Mouse (Mus musculus): ENCODE results near the gene Cmya5.
A peak's percentile ranks its signal among the peaks of the same experiment; 100 is the strongest.
"Not testable (repeated sequence)": the region's sequence is repeated elsewhere in the genome, so short reads cannot be mapped to it uniquely, and the experiment has no call there.

The Cmya5 gene

DNA sequence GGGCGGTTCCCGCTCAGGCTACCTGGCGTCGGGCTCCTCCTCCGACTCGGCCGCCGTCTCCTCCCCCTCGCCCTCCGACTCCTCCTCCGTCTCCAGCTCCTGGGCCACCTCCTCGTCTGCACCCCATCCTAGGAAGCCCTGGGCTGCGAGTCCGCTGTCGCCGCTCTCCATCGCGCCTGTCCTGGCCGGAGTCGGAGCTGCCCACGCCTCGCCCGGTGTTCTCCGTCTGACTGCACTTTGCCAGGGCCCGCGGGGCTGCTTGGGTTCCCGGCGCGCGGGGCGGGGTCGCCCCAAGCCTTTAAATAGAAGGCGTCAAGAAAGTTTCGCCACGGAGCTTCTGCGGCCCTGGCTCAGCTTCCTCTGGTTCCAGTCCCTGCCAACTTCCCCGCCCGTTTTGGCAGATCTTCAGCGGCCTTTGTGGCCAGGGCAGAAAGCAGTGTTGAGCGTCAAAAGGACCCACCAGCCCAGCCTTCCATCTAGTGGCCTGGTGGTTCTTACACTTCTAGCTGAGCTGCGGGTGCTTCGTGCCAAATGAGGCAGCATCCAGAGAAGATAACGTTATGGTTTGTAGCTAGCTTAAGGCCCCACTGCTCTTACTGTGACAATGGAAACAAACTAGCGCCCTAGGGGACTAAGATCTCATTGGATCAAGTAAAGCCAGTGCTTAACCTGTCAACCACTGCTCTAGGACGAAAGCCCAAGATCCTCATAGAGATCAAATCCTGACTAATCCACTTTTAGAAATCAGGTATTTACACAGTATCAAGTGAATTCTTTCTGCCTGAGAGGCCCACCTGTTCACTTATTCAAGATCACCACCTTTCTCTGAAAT is at the start of gene Cmya5:
Cmya5 (minus strand) TSS at position 389 of the 832 bp plus-strand sequence.
- peak; percentile 29 to 36 for DNase-seq

- no peak for DNase-seq
These were observed 48.1 kb upstream of the Cmya5 start for GRCm38 (mm10) chr13:93192646-93193026.

GRCm38 (mm10) chr13:93191831-93192645 is 47.5 kb upstream of the Cmya5 start, which contains the start of gene Tent2:
Tent2 (minus strand) TSS chr13:93192385.
- DNase-seq: peak; percentile 90 to 93

GRCm38 (mm10) chr13:93189416-93189815 is 44.9 kb upstream of the Cmya5 start:
- no peak for DNase-seq

GRCm38 (mm10) chr13:93188738-93189137 is 44.2 kb upstream of the Cmya5 start:
- no peak for DNase-seq

DNA sequence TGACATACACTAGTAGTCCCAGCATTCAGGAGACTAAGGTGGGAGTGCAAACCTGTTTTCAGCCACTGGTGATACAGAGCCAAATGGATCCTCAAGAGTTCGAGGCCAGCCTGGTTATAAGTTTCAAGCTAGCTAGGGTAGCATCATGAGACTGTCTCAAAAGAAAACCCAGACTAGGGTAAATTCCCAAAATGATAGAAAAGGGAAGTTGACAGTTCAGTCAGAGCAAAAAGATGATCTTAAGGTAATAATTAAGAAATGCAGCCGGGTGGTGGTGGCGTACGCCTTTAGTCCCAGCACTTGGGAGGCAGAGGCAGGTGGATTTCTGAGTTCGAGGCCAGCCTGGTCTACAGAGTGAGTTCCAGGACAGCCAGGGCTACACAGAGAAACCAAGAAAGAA is 43.3 kb upstream of the Cmya5 start:
- DNase-seq: not testable (repeated sequence)

- DNase-seq: no peak
These were observed 35.8 kb upstream of the Cmya5 start for GRCm38 (mm10) chr13:93180351-93180750.

- no peak for DNase-seq
These were observed 35.0 kb upstream of the Cmya5 start for GRCm38 (mm10) chr13:93179522-93179921.

- DNase-seq: no peak
These were observed 33.0 kb upstream of the Cmya5 start for GRCm38 (mm10) chr13:93177571-93177970.

DNA sequence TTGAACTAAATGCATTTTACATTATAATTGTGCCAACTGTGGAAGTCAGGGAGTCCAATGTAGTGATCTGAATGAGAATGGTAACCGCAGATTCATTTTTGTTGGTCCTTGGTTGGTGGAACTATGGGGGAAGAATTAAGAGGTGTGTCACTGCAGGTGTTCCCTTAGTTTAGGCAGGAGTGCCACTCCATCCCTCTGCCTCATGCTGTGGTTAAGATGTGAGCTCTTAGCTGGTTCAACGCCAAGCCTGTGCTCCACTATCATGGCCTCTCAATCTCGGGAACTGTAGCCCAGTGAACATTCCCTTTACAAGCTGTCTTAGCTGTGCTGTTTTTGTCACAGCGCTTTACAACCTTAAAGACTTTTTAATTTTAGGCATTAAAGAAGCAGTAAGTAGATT is 18.8 kb upstream of the Cmya5 start:
- no peak for DNase-seq

GRCm38 (mm10) chr13:93162456-93162855 is 17.9 kb upstream of the Cmya5 start:
- no peak for DNase-seq

DNA sequence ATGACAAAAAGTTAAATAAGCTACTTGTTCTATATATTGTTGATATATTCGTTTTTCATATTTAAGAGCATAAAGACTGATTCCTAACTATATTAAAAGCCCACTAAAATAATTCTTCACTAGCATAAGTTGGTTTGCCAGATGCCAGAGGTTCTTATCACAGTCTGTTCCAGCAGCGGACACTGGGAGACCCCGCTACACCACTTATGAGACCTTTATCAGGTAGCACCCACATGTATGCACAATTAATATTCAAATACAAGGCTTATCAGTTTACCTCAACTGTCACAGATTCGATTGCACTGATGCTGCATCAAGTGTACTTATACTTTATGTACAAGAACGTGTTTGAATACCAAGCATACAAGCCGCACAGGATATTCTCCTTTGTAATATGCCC is 13.7 kb upstream of the Cmya5 start:
- no peak for DNase-seq

GRCm38 (mm10) chr13:93153280-93153679 is 8.8 kb upstream of the Cmya5 start:
- no peak for DNase-seq

GRCm38 (mm10) chr13:93143819-93144283 is 673 bp downstream of the Cmya5 start:
- no peak for DNase-seq

DNA sequence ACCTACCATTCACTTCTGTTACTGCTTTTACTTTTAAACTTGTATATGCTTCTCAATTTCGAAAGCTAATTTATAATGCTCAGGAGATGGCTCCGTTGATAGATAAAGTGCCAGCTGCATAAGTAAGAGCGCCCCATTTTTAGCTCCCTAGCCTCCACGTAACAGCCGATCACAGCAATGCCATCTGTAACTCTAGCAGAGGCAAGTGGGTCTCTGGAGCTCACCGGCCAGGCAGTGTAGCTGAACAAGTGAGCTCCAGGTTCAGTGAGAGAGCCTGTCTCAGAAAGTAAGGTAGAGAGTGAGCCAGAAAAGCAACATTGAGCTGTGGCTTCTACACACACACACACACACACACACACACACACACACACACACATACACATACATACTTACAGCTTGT is 3.3 kb downstream of the Cmya5 start:
- DNase-seq: no peak

- no peak for DNase-seq
These were observed 6.5 kb downstream of the Cmya5 start for GRCm38 (mm10) chr13:93138059-93138458.

GRCm38 (mm10) chr13:93137098-93137497 is 7.4 kb downstream of the Cmya5 start:
- no peak for DNase-seq

DNA sequence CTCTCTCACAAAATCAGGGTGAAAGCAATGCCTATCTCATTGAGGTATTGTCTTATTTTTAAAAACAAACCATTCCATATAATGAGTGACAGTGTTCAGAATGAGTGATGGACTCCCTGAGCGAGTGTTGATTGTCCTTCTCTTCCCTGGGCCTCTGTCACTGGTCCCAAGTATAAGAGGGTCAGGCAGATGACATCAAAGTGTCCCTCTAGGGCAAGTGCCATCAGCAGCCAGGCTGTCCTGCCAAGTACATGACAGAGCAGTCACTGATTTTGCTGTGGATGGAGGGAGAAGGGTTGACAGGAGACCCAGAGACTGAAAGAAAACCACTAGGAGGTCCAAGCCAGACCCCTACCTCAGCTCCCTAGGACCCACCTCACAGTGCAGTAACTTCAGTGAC is 8.3 kb downstream of the Cmya5 start:
- DNase-seq: no peak

- no peak for DNase-seq
These were observed 9.0 kb downstream of the Cmya5 start for GRCm38 (mm10) chr13:93135501-93135900.

- no peak for DNase-seq
These were observed 13.8 kb downstream of the Cmya5 start for GRCm38 (mm10) chr13:93130674-93131073.

DNA sequence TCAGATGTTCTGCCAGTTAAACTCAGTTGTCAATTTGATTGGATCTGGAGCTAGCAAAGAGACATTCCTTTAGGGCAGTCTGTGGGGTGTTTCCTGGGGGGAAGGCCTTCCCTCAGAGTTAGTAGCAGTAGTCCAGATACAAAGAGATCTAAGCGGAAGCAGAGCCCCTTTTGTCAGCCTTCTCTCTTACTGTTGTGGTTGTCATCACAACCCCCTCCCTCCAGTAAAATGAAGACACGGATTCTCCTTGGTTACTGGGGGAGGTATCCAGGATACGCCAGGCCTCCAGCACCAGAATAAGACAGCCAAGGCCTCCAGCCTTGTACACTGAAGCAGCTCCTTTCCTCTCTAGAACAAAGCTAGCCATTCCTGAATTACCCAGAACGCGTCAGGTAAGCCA is 15.6 kb downstream of the Cmya5 start:
- DNase-seq: no peak

GRCm38 (mm10) chr13:93128111-93128860 is 16.2 kb downstream of the Cmya5 start:
- no peak for DNase-seq

DNA sequence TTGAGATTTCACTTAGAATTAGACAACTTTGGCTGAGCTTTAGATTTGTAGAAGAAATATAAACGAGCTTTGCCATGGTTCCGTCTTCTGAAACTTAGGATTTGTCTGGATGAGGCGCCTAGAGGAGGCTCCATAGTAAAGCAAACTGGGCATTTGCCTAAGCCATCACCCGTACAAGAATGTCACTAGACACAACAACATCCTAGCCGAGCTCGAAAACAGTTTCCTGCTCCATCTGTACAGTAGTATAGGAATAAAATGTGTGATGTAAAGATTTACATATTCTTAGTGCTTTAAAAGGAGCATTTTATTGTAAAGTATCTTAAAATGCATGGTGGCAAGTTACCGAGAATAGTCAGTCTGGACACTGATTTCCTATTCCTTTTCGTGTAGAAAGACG is 22.2 kb downstream of the Cmya5 start:
- DNase-seq: no peak

All from thymus, adult 18-20 months (tissue).